Mouse (Mus musculus) lung, postnatal 0 days (tissue): ENCODE measurements around the gene Vmn1r14. TPM values are rescaled to one million over a fixed set of nuclear protein-coding genes. Genes with fewer than 3 reads are reported as not detected.

Source experiments
- ATAC-seq: fragments of 200-750 bp; cut with Nextera tagmentation; 2 replicates; pipeline ENCODE4 v1.8.0; 2017; ENCODE audit warnings: moderate library complexity
- DNase-seq: peaks from one replicate; pipeline ENCODE4 v3.0.0-alpha.2; 2016; ENCODE audit warnings: low spot score
- H3K27ac ChIP-seq: fragments of 300-500 bp; sonication (generic); 2 replicates; pipeline ENCODE4 v1.5.1; 2014; ENCODE audit warnings: antibody characterized with exemption, mild to moderate bottlenecking, low read length, mixed read lengths
- H3K27me3 ChIP-seq: fragments of 300-500 bp; sonication (generic); replicated peaks from 2 replicates; pipeline ENCODE4 v1.6.1; 2014; ENCODE audit warnings: low read length, mixed read lengths; ENCODE audit not compliant: insufficient read depth
- H3K36me3 ChIP-seq: fragments of 300-500 bp; sonication (generic); 2 replicates; pipeline ENCODE4 v1.6.1; 2014; ENCODE audit warnings: low read length, mixed read lengths; ENCODE audit not compliant: insufficient read depth
- H3K4me1 ChIP-seq: fragments of 300-500 bp; sonication (generic); 2 replicates; pipeline ENCODE4 v1.6.1; 2014; ENCODE audit warnings: antibody characterized with exemption, low read depth, low read length, mixed read lengths; ENCODE audit not compliant: insufficient read depth
- H3K4me2 ChIP-seq: fragments of 300-500 bp; sonication (generic); replicated peaks from 2 replicates; pipeline ENCODE4 v1.6.1; 2014; ENCODE audit warnings: low read depth, mild to moderate bottlenecking, low read length, moderate library complexity, mixed read lengths
- H3K4me3 ChIP-seq: fragments of 300-500 bp; sonication (generic); 2 replicates; pipeline ENCODE4 v1.5.1; 2014; ENCODE audit warnings: low read depth, low read length
- H3K9ac ChIP-seq: fragments of 300-500 bp; sonication (generic); replicated peaks from 2 replicates; pipeline ENCODE4 v1.6.1; 2014; ENCODE audit warnings: low read depth, mild to moderate bottlenecking
- H3K9me3 ChIP-seq: fragments of 300-500 bp; sonication (generic); 2 replicates; pipeline ENCODE4 v1.6.1; 2016; ENCODE audit warnings: low read length, mixed read lengths
- CTCF ChIP-seq: IDR thresholded peaks from 2 replicates; pipeline ENCODE4 v1.5.1; 2016; ENCODE audit warnings: antibody characterized with exemption, mild to moderate bottlenecking
- EP300 ChIP-seq: IDR thresholded peaks from 2 replicates; pipeline ENCODE4 v1.6.1; 2016; ENCODE audit warnings: antibody characterized with exemption, mild to moderate bottlenecking, control low read depth
- polyA plus RNA-seq: library from polyadenylated mRNA; unstranded; fragments of >200 nt; fragmentation: Nextera tagmentation; extraction: Ambion mirVana; gene quantifications from 2 replicates; pipeline ENCODE4 v1.2.1, GENCODE M21; 2015

The Vmn1r14 gene
- polyA plus RNA-seq, 1 experiment from 2014 or later = not detected

DNA sequence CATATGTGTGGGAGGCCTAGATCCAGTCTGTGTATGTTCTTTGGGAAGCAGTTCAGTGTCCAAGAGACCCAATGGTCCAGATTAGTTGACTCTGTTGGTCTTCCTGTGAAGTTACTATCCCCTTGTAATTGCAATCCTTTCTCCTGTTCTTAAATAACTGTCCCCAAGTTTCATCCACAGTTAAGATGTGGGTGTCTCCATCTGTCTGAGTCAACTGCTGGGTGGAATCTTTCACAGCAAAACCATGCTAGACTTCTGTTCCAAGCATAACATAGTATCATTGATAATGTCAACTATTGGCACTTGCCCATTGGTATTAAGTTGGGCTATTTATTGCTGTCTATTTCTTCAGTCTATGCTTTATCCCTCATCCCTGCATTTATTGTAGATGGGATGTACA, 47.5 kb downstream of the Vmn1r14 start:
- no peak for ATAC-seq
- TF ChIP-seq CTCF = no peak
- TF ChIP-seq EP300 = no peak
- Histone ChIP-seq H3K4me2 (no peak overlapping the region), H3K9ac (no peak overlapping the region), H3K36me3 (no peaks in the 10 kb centered on the region), H3K4me1 (no peaks in the 10 kb centered on the region), H3K9me3 (no peaks in the 10 kb centered on the region), H3K4me3 (no peak overlapping the region), H3K27me3 (no peaks in the 10 kb centered on the region), H3K27ac (no peak overlapping the region)
- no peak for DNase-seq

Other genes with a start within 250 kb of the Vmn1r14 start
- not detected in 2 replicates for gene Vmn1r6, start 234.4 kb upstream of the Vmn1r14 start, polyA plus RNA-seq
- not detected in 2 replicates for gene Vmn1r7, start 206.4 kb upstream of the Vmn1r14 start, polyA plus RNA-seq
- gene Vmn1r8, start 199.4 kb upstream of the Vmn1r14 start, polyA plus RNA-seq = not detected in 2 replicates
- not detected in 2 replicates for gene Vmn1r9, start 164.9 kb upstream of the Vmn1r14 start, polyA plus RNA-seq
- not detected in 2 replicates for gene Vmn1r10, start 122.2 kb upstream of the Vmn1r14 start, polyA plus RNA-seq
- gene Vmn1r11, start 98.2 kb upstream of the Vmn1r14 start, polyA plus RNA-seq = not detected in 2 replicates
- not detected in 2 replicates for gene Vmn1r12, start 74.8 kb upstream of the Vmn1r14 start, polyA plus RNA-seq
- not detected in 2 replicates for gene Vmn1r13, start 28.4 kb upstream of the Vmn1r14 start, polyA plus RNA-seq
- gene Vmn1r15, start 26.3 kb downstream of the Vmn1r14 start, polyA plus RNA-seq = not detected in 2 replicates
- not detected in 2 replicates for gene Vmn1r16, start 97.8 kb downstream of the Vmn1r14 start, polyA plus RNA-seq
- not detected in 2 replicates for gene Vmn1r17, start 132.0 kb downstream of the Vmn1r14 start, polyA plus RNA-seq
- not detected in 2 replicates for gene Vmn1r18, start 164.1 kb downstream of the Vmn1r14 start, polyA plus RNA-seq
- not detected in 2 replicates for gene Vmn1r19, start 172.1 kb downstream of the Vmn1r14 start, polyA plus RNA-seq
- not detected in 2 replicates for gene Vmn1r20, start 197.2 kb downstream of the Vmn1r14 start, polyA plus RNA-seq